Mouse (Mus musculus): ENCODE results near the gene Vmn2r109.
"Not testable (repeated sequence)": the region's sequence is repeated elsewhere in the genome, so short reads cannot be mapped to it uniquely, and the experiment has no call there.

Gene Vmn2r109

DNA sequence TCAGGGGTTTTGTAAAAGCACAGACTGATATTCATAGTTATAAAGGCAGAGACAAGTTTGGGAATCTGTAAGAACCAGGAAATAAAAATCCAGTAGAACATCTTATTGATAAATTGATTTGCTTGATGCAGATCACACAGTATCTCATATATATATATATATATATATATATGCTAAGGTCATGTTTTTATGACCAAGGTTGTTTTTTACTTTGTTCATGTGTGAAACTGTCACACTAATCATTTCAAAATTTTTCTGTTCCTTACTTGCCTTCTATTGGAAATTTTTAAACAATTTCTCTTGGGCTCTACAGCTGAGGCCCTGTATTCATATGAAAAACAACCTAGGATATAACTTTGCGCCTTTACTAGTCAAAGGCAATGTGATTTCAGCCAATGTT, at the start of gene Vmn2r109:
Gene Vmn2r109 (minus strand): TSS at position 101 of the 400 bp plus-strand sequence.
- no peak for DNase-seq (ENCODE audit: low read depth)

DNA sequence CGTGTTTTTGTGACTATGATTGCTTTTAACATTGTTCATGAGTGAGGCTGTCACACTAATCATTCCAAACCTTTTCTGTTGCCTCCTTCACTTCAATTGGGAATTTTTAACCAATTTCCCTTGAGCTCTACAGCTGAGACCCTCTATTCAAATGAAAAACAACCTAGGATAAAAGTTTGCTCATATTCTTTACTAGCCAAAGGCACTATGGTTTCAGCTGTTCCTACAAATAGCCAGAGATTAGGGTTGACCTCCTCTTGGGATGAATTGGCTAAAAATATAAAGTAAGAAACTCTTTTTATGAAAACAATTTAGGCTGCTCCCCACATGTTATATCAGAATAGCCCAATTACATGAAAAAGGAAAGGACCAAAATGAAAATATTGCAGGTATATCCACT, 31.8 kb upstream of the Vmn2r109 start, which contains the start of gene Vmn2r110:
Gene Vmn2r110 (minus strand): TSS at position 101 of the 400 bp plus-strand sequence.
- no peak for DNase-seq (ENCODE audit: low read depth)

DNA sequence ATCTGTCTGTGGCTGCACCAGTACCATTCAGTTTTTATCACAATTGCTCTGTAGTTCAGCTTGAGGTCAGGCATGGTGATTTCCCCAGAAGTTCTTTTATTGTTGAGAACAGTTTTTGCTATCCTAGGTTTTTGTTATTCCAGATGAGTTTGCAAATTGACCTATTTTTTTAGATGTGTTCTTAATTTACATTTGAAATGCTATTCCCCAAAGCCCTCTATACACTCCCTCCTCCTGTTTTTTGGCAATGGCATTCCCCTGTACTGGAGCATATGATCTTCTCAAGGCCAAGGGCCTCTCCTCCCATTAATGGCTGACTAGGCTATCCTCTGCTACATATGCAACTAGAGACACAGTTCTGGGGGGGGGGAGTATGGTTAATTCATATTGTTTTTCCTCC, 56.3 kb downstream of the Vmn2r109 start:
- DNase-seq (ENCODE audit: low read depth), result not testable (repeated sequence)

GRCm38 (mm10) chr17:20497858-20498257, 66.7 kb downstream of the Vmn2r109 start, which contains the start of gene Vmn1r225:
TSS of gene Vmn1r225 (plus strand) at chr17:20498158.
- DNase-seq (ENCODE audit: low read depth), result no peak

All from 416B (cell line).